Mouse (Mus musculus) mature B cell (primary cell): ENCODE data around the gene Ly6g.
"Not testable (repeated sequence)": the region's sequence is repeated elsewhere in the genome, so short reads cannot be mapped to it uniquely, and the experiment has no call there.

Experiments used
- in situ Hi-C: fragments of 300-500 bp; cut with MboI; formaldehyde crosslinking; loops from 2 replicates; pipeline ENCODE4 v1.14.3; 2019

Ly6g gene

GRCm38 (mm10) chr15:75154940-75155339, at the start of gene Ly6g:
Gene Ly6g, plus strand, starts transcription at chr15:75155240.
- in situ Hi-C loops, result no loop called here

- in situ Hi-C loops, result not testable (repeated sequence)
These were observed 44.6 kb upstream of the Ly6g start for GRCm38 (mm10) chr15:75110424-75110823.

GRCm38 (mm10) chr15:75111861-75112630, 43.0 kb upstream of the Ly6g start, which contains the start of gene Ly6c2:
Gene Ly6c2, minus strand, starts transcription at chr15:75111970.
- in situ Hi-C loops, result not testable (repeated sequence)

- in situ Hi-C loops, result no loop called here
These were observed 38.5 kb upstream of the Ly6g start for GRCm38 (mm10) chr15:75116525-75116924.

- in situ Hi-C loops, result not testable (repeated sequence)
These were observed 37.6 kb upstream of the Ly6g start for GRCm38 (mm10) chr15:75117481-75117880.

GRCm38 (mm10) chr15:75118742-75119141, 36.3 kb upstream of the Ly6g start:
- in situ Hi-C loops, result not testable (repeated sequence)

GRCm38 (mm10) chr15:75120066-75120465, 35.0 kb upstream of the Ly6g start:
- in situ Hi-C loops, result no loop called here

- in situ Hi-C loops, result not testable (repeated sequence)
These were observed 22.7 kb upstream of the Ly6g start for GRCm38 (mm10) chr15:75132346-75132745.

GRCm38 (mm10) chr15:75135090-75135783, 19.8 kb upstream of the Ly6g start:
- in situ Hi-C loops, result not testable (repeated sequence)

GRCm38 (mm10) chr15:75137739-75138138, 17.3 kb upstream of the Ly6g start:
- in situ Hi-C loops, result not testable (repeated sequence)

GRCm38 (mm10) chr15:75141812-75142360, 13.2 kb upstream of the Ly6g start:
- in situ Hi-C loops, result not testable (repeated sequence)

GRCm38 (mm10) chr15:75143735-75144134, 11.3 kb upstream of the Ly6g start:
- in situ Hi-C loops, result no loop called here

- in situ Hi-C loops, result no loop called here
These were observed 2.0 kb upstream of the Ly6g start for GRCm38 (mm10) chr15:75153087-75153486.

GRCm38 (mm10) chr15:75157646-75158045, 2.6 kb downstream of the Ly6g start:
- in situ Hi-C loops, result no loop called here

GRCm38 (mm10) chr15:75175506-75175905, 20.5 kb downstream of the Ly6g start:
- in situ Hi-C loops, result no loop called here

- in situ Hi-C loops, result no loop called here
These were observed 31.3 kb downstream of the Ly6g start for GRCm38 (mm10) chr15:75186291-75186690.

- in situ Hi-C loops, result no loop called here
These were observed 34.1 kb downstream of the Ly6g start for GRCm38 (mm10) chr15:75189116-75189515.

- in situ Hi-C loops, result not testable (repeated sequence)
These were observed 35.5 kb downstream of the Ly6g start for GRCm38 (mm10) chr15:75190560-75190959.
